Mouse (Mus musculus) cerebellum, adult 9-11 months (tissue): ENCODE measurements at regions not wholly inside any gene's neighbourhood (a gene's known extent, or its start where the extent isn't known, plus 50 kb on each side); places are given as distances from the start of the nearest gene placed in this dataset.

Source experiments
- DNase-seq: peaks from one replicate; pipeline ENCODE4 v3.0.0; 2022

GRCm38 (mm10) chr11:114611690-114612089 is 56.6 kb upstream of the Rpl38 start:
- DNase-seq, result no peak

- no peak for DNase-seq
Measured at GRCm38 (mm10) chr11:114608009-114608408, 60.3 kb upstream of the Rpl38 start.

GRCm38 (mm10) chr11:114603108-114603507 is 65.2 kb upstream of the Rpl38 start:
- no peak for DNase-seq

- DNase-seq, result no peak
Measured at GRCm38 (mm10) chr11:114597225-114597624, 71.1 kb upstream of the Rpl38 start.

- no peak for DNase-seq
Measured at GRCm38 (mm10) chr11:114592961-114593360, 75.4 kb upstream of the Rpl38 start.

- no peak for DNase-seq
Measured at GRCm38 (mm10) chr11:114588554-114588953, 79.8 kb upstream of the Rpl38 start.

GRCm38 (mm10) chr11:114587986-114588385 is 80.3 kb upstream of the Rpl38 start:
- DNase-seq, result no peak

- DNase-seq, result no peak
Measured at GRCm38 (mm10) chr11:114586400-114586799, 81.9 kb upstream of the Rpl38 start.

GRCm38 (mm10) chr11:114584804-114585203 is 83.5 kb upstream of the Rpl38 start:
- no peak for DNase-seq

GRCm38 (mm10) chr11:114584146-114584545 is 84.2 kb upstream of the Rpl38 start:
- no peak for DNase-seq

- no peak for DNase-seq
Measured at GRCm38 (mm10) chr11:114579986-114580385, 88.3 kb upstream of the Rpl38 start.

- DNase-seq, result no peak
Measured at GRCm38 (mm10) chr11:114578551-114578950, 89.8 kb upstream of the Rpl38 start.

GRCm38 (mm10) chr11:114576803-114577202 is 91.5 kb upstream of the Rpl38 start:
- DNase-seq, result no peak

GRCm38 (mm10) chr11:114571144-114571869 is 97.0 kb upstream of the Rpl38 start:
- DNase-seq, result no peak

- no peak for DNase-seq
Measured at GRCm38 (mm10) chr11:114570076-114570475, 98.2 kb upstream of the Rpl38 start.

GRCm38 (mm10) chr11:114567814-114568800 is 100.2 kb upstream of the Rpl38 start:
- DNase-seq, result no peak

GRCm38 (mm10) chr11:114567045-114567780 is 101.1 kb upstream of the Rpl38 start:
- DNase-seq, result no peak

GRCm38 (mm10) chr11:114564949-114565348 is 103.4 kb upstream of the Rpl38 start:
- DNase-seq, result no peak

GRCm38 (mm10) chr11:114563172-114563571 is 105.2 kb upstream of the Rpl38 start:
- no peak for DNase-seq

GRCm38 (mm10) chr11:114554576-114554975 is 113.7 kb upstream of the Rpl38 start:
- DNase-seq, result no peak

GRCm38 (mm10) chr11:114553992-114554391 is 114.3 kb upstream of the Rpl38 start:
- no peak for DNase-seq

GRCm38 (mm10) chr11:114552176-114552575 is 116.1 kb upstream of the Rpl38 start:
- no peak for DNase-seq

- peak; percentile 54 for DNase-seq
Measured at GRCm38 (mm10) chr11:114551262-114551661, 117.1 kb upstream of the Rpl38 start.
